Mouse (Mus musculus): Measurements from ENCODE around the gene Gm9044.
"Not testable (repeated sequence)": the region's sequence is repeated elsewhere in the genome, so short reads cannot be mapped to it uniquely, and the experiment has no call there.

Gene Gm9044

GRCm38 (mm10) chr10:118332308-118332707 is at the start of gene Gm9044:
TSS of gene Gm9044 (minus strand) at chr10:118332408.
- not testable (repeated sequence) for DNase-seq (ENCODE audit: extremely low spot score)

GRCm38 (mm10) chr10:118370443-118370842 is 38.2 kb upstream of the Gm9044 start:
- peak; percentile 82 for DNase-seq (ENCODE audit: extremely low spot score)

- DNase-seq (ENCODE audit: extremely low spot score): no peak
These were observed 37.3 kb upstream of the Gm9044 start for GRCm38 (mm10) chr10:118369518-118369917.

GRCm38 (mm10) chr10:118354005-118354404 is 21.8 kb upstream of the Gm9044 start, which contains the start of gene Gm9049:
TSS of gene Gm9049 (minus strand) at chr10:118354105.
- DNase-seq (ENCODE audit: extremely low spot score): not testable (repeated sequence)

GRCm38 (mm10) chr10:118348579-118348978 is 16.4 kb upstream of the Gm9044 start, which contains the start of gene Gm9048:
TSS of gene Gm9048 (minus strand) at chr10:118348679.
- DNase-seq (ENCODE audit: extremely low spot score): not testable (repeated sequence)

GRCm38 (mm10) chr10:118343155-118343554 is 10.9 kb upstream of the Gm9044 start, which contains the start of gene Gm9046:
TSS of gene Gm9046 (minus strand) at chr10:118343255.
- not testable (repeated sequence) for DNase-seq (ENCODE audit: extremely low spot score)

GRCm38 (mm10) chr10:118337731-118338130 is 5.5 kb upstream of the Gm9044 start, which contains the start of gene Gm9045:
TSS of gene Gm9045 (minus strand) at chr10:118337831.
- DNase-seq (ENCODE audit: extremely low spot score): not testable (repeated sequence)

GRCm38 (mm10) chr10:118326869-118327268 is 5.3 kb downstream of the Gm9044 start, which contains the start of gene Gm9040:
TSS of gene Gm9040 (minus strand) at chr10:118326969.
- DNase-seq (ENCODE audit: extremely low spot score): not testable (repeated sequence)

GRCm38 (mm10) chr10:118319024-118319423 is 13.2 kb downstream of the Gm9044 start:
- no peak for DNase-seq (ENCODE audit: extremely low spot score)

GRCm38 (mm10) chr10:118302133-118302532 is 30.1 kb downstream of the Gm9044 start:
- not testable (repeated sequence) for DNase-seq (ENCODE audit: extremely low spot score)

- DNase-seq (ENCODE audit: extremely low spot score): no peak
These were observed 37.3 kb downstream of the Gm9044 start, which contains the start of gene Iltifb for GRCm38 (mm10) chr10:118294938-118295337. TSS of gene Iltifb (minus strand) at chr10:118295038.

GRCm38 (mm10) chr10:118283016-118283415 is 49.2 kb downstream of the Gm9044 start:
- not testable (repeated sequence) for DNase-seq (ENCODE audit: extremely low spot score)

GRCm38 (mm10) chr10:118282565-118282964 is 49.6 kb downstream of the Gm9044 start:
- not testable (repeated sequence) for DNase-seq (ENCODE audit: extremely low spot score)

Data from embryo, embryonic 9.5 days (tissue).